Mouse (Mus musculus) heart, postnatal 0 days (tissue): ENCODE results near the gene Gm21974.

Experiments used
- CTCF ChIP-seq: IDR thresholded peaks from 2 replicates; pipeline ENCODE4 v1.5.1; 2016; ENCODE audit warnings: antibody characterized with exemption, control low read depth, low read depth
- EP300 ChIP-seq: IDR thresholded peaks from 2 replicates; pipeline ENCODE4 v1.6.1; 2016; ENCODE audit warnings: antibody characterized with exemption, low read depth

DNA sequence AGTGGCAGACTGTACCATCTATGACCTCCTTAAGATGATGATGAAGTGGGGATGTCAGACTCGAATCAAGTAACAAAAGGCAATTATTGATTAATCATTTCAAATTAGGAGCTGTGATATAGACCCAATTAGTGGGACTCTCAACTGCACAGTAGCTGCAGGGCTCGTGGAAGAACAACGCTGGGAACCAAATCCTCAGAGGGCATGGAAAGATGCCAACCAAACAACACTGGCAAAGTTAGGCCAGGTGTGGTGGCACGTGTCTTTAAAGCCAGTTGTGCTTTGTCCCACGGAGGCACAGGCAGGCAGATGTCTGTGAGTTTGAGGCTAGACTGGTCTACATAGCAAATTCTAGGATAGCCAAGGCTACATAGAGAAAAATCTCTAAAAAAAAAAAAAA, 35.4 kb upstream of the Gm21974 start:
- TF ChIP-seq CTCF (no peak), EP300 (no peak)
